Mouse (Mus musculus) gastrocnemius, postnatal 25 days (tissue): ENCODE results near the gene Chst10. TPM values are rescaled to one million over a fixed set of nuclear protein-coding genes. Genes with fewer than 3 reads are reported as not detected.

Source experiments
- DNase-seq: peaks from one replicate; pipeline ENCODE4 v3.0.0; 2022
- total RNA-seq, 2 experiments: library from RNA; stranded (reverse); gene quantifications; 1 replicate in 1 of 2; 2 replicates in 1 of 2; pipeline ENCODE4 v1.2.3; 2021

Chst10 gene
- total RNA-seq, 2 experiments from 2014 or later: 0.26 to 0.27 TPM

DNA sequence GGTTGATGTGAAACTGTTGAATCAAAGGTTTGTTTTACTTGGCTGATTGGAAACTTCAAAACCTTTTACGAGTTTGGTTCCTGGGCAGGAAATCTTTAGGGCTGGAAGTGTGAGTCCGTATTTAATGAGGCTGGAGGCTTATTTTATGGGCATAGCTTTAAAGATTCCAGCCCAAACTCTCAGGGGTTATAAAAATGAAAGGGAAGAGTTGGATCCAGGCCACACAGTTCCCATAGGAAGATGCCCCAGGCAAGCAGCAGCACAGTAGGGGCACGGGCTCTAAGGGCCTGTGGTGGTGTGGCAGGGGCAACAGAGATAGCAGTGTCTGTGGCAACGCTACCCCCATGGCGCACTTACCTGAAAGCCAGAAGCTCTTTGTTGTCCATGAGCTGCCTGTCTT is 31.7 kb downstream of the Chst10 start:
- no peak for DNase-seq

DNA sequence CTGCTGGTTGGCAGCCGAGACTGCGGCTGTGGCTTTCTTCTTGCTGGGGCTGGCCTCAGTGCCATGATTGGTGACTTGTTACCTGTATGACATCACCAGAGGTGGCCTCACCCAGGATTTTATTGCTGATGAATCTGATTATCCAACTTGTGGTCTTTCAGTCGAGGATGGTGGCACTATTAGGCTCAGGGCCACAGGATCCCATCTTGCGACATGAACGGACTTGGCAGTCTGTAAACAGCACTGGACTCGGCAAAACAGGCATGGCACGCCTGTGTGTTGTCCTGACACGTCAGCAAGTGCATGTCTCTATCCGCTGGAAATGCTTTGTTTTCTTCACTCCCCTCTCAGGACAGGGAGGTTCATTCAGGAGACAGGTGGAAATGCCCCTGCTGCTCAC is 33.6 kb downstream of the Chst10 start:
- DNase-seq: no peak

DNA sequence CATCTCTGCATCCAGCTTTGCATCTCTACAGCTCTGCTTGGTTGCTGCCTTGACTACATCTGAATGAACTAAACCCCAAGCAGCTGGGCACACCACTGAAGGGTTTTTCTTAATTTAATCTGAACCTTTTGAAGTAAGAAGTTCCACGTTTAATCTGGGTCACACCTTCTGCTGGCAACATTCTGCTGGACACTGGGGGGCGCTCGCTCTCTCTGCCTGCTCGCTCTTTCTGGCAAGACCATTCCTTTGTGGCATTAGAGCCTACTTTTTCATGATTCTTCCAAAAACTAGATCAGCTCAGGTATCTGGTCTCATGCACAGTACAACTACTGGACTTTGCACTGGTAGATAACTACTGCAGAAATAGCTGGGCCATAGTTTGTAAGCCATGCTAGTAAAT is 35.7 kb downstream of the Chst10 start:
- DNase-seq: no peak

GRCm38 (mm10) chr1:38860867-38861524 is 37.0 kb downstream of the Chst10 start:
- DNase-seq: no peak

DNA sequence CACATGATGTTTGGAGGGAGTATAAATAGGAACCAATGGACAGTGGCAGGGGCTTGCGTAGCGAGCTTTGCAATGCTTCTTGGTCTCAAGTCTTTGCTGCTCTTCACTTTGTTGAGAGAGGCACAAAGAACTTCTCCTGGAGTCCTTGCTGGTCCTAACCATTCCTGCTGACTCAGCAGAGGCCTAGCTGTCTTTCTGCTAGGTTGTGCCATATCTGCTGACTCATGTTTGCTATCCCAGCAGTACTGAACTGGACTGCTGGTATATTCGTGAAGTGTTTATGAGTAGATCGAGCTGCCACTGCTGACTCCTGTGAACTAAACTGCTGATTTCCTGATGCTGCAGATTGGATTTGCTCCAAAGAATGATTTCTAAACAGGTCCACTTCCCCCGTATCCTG is 37.8 kb downstream of the Chst10 start:
- no peak for DNase-seq

DNA sequence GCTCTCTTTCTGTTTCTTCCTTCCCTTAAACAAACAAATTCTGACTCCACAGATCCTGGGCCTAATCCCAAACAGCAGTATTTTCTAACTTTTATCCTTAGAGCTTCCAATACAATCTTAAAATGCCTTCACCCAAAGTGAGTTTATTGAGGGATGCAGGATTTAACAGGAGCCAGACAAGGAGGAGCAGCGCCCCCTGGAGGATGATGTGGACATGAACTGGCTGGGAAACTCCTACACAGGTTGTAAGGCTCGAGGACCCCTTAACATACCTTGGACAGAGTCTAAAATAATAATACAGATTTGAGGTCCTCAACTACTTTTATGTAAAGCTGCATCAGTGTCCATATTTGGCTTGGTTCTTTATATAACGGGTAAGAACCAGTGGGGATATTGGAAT is 41.8 kb downstream of the Chst10 start:
- no peak for DNase-seq

- no peak for DNase-seq
Measured at GRCm38 (mm10) chr1:38852250-38852649, 45.7 kb downstream of the Chst10 start.

DNA sequence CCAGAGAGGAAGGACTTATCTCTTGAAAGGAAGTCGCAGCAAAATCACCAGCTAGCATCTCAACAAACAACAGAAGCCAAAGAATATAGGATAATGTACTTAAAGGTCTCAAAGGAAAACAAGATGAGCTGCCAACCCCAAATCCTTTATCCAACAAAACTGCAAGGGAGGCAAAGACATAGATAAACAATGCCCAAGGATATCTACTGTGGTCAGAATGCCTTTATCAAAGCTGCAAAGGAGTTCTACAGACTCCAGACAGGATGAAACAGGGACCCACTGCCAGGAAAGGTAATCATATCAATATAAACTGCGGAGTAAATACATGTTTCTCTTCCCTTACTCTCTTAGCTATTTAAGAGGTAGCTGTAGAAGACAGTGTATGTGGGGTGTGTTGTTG is 47.3 kb downstream of the Chst10 start:
- no peak for DNase-seq

GRCm38 (mm10) chr1:38848451-38849289 is 49.3 kb downstream of the Chst10 start:
- DNase-seq: no peak

DNA sequence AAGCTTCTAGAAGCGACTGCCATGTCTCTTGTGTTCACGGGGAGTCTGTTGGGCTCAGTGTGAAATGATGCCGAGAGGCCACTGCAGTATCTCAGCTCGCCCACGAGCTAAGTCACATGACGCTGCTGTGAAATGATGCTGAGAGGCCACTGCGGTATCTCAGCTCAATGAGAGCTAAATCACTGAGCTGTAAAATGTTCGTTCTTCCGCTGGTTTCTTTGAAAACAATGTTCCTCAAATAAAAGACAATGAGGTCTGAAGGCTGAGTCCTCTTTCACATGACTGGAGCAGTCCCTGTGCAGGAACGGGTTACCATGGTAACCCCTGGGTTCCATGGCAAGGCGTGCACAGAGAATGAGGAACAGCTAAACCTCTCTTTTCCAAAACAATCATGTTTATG is 50.0 kb downstream of the Chst10 start:
- no peak for DNase-seq

DNA sequence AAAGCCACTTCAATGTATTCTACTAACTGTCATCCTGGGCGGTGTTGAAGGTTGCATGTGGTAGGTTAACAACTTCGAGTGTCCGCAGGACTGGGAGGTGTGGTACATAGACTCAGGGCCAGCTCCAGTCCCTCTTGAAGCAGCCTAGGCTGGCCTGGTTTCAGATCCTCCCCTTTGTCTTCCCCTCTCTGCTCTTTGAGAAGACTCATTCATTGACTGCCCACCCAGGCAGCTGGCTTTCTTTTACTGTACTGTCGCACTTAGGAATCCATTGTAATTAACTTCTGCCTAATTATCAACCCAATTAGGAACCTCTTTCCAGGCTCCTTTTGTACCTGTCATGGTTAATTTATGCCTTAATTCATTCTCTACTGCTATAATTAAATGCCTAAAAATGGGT is 54.7 kb downstream of the Chst10 start:
- no peak for DNase-seq

DNA sequence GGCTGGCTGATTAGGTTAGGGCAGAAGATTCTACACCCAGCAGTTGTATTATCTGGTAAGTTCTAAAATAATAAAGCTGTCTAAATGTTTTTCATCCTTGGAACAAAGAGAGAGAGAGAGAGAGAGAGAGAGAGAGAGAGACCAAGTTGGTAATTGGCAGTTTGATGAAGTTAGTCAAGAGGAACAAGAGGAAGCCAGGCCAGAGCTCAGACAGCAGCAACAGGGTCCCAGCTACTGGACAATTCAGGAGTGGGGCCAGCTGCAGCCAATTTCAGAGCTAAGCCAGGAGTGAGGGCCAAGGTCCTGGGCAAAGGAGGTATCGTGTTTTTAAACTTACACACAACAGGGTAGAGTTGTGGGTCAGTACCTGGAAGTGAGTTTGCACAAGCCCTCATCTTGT is 55.1 kb downstream of the Chst10 start:
- DNase-seq: no peak

GRCm38 (mm10) chr1:38839944-38840343 is 58.0 kb downstream of the Chst10 start:
- DNase-seq: no peak

DNA sequence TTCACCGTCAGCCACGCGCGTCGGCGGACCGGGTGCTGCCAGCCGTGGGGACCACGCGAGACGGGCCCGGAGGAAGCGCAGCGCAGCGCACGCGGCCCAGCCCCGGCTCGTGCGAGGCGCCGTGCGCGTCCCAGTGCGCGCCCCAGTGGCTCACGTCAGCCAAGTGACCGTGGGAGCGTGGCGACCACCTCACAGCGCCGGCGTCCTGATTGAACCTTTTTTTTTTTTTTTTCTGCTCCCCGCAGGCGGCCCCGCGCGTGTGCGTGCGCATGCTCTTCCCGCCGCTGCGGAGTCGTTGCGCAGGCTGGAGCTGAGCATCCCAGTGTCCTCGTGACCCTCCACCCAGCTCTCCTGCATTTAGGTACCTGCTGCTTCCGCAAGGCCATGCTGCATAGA is 61.5 kb downstream of the Chst10 start, which contains the start of gene Lonrf2:
Lonrf2 (minus strand) TSS at position 235 of the 396 bp plus-strand sequence.
- no peak for DNase-seq

- DNase-seq: peak; percentile 31
Measured at GRCm38 (mm10) chr1:38835568-38836476, 62.1 kb downstream of the Chst10 start.

- DNase-seq: no peak
Measured at GRCm38 (mm10) chr1:38834899-38835298, 63.1 kb downstream of the Chst10 start.

DNA sequence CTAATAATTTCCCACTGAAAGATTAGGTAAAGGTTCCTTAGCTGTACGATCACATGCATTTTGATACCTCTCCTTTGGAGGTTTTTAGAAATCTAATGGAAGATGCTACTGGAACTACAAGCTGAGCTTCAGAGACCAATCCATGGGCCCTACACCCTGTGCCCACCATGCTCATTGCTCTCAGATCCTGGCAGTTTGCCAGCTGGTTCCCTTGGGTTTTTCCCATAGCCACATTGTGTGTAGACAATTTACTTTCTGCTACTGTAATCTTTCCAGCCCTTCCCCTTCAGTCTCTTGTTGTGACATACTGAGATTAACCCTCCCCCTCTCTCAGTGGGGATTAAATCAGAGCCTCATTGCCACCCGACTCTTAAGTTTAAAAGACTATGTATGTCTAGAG is 73.0 kb downstream of the Chst10 start:
- DNase-seq: no peak

DNA sequence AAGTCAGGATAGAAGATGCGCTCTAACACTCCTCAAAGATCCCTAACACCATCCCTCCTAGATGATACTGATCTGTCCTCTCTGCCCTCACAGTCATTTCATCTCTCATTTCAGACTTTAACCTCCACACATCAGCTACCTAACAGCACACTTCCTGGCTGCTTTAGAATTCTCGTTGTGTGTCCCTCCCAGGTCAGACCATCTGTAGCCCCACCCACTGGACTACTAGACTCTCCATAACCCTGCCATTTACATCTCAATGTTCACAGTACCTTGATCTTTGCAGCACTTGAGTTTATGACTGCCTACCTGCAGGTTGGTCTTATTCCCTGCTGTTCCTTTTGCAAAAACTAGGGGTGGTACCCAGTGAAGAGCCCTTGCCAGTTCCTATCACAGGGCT is 74.1 kb downstream of the Chst10 start:
- DNase-seq: no peak

DNA sequence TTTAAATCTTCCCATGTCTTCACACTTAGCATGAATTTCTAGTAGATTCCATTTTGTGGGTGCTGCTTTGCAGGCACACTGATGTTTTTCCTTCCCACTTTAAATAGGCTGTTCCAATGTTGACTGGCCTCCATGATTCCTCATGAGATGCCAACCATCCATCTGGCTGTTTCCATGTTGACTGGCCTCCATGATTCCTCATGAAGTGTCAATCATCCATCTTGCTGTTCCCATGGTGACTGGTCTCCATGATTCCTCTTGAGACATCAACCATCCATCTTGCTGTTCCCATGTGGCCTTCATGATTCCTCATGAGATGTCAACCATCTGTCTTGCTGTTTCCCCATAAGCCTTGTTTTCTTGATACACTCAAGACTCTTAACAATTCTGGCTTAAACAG is 78.3 kb downstream of the Chst10 start:
- DNase-seq: no peak

DNA sequence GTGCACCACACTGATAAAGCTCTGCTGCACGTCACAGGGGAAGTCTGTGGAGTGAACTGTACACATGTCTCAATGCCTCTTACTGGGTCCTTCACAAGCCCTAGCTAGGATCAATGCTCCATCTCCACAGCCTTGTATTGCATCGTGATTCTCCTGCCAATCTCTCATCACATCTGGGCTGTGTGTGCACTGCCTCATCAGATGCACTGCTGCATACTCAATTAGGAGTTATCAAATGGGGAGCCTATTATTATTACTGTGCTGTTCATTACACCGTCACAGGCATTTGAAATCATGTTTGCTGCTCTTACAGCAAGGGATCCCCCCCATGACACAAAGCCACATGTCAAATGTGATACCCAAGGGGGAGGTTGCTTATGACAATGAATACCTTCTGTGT is 80.3 kb downstream of the Chst10 start:
- DNase-seq: no peak

- no peak for DNase-seq
Measured at GRCm38 (mm10) chr1:38817268-38817667, 80.7 kb downstream of the Chst10 start.

DNA sequence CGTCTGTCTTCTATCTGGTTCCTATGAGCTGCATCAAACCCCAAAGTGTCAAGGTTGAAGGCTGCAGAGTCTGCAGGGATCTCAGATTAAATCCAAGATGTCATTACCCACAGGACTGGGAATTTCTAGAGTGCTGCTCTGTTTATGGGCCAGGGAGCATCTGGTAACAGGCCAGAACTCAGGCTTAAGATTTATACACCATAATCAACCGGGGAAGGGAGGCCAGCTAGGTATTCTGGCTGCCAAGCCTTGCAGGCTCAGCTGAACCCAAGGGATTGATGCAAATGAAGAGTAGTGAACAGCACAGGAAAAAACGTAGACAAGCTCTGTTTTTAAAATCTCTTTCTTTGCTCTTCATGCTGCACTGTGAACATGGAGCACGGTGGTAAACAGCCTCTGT is 81.7 kb downstream of the Chst10 start:
- DNase-seq: no peak
